Mouse (Mus musculus): ENCODE measurements at regions not wholly inside any gene's neighbourhood (a gene's known extent, or its start where the extent isn't known, plus 50 kb on each side); places are given as distances from the start of the nearest gene placed in this dataset.

GRCm38 (mm10) chr3:70384235-70384634 lies 376.8 kb downstream of the Otol1 start:
- DNase-seq (ENCODE audit: low read depth, low spot score): no peak

- DNase-seq (ENCODE audit: low read depth, low spot score): no peak
These were observed 378.5 kb downstream of the Otol1 start for GRCm38 (mm10) chr3:70385961-70386360.

- DNase-seq (ENCODE audit: low read depth, low spot score): no peak
These were observed 393.8 kb downstream of the Otol1 start for GRCm38 (mm10) chr3:70401187-70401586.

GRCm38 (mm10) chr3:70406571-70406970 lies 399.2 kb downstream of the Otol1 start:
- no peak for DNase-seq (ENCODE audit: low read depth, low spot score)

- no peak for DNase-seq (ENCODE audit: low read depth, low spot score)
These were observed 410.9 kb downstream of the Otol1 start for GRCm38 (mm10) chr3:70418273-70418672.

- no peak for DNase-seq (ENCODE audit: low read depth, low spot score)
These were observed 414.6 kb downstream of the Otol1 start for GRCm38 (mm10) chr3:70422016-70422415.

GRCm38 (mm10) chr3:70422669-70423068 lies 415.3 kb downstream of the Otol1 start:
- DNase-seq (ENCODE audit: low read depth, low spot score): no peak

GRCm38 (mm10) chr3:70436671-70437070 lies 429.3 kb downstream of the Otol1 start:
- no peak for DNase-seq (ENCODE audit: low read depth, low spot score)

GRCm38 (mm10) chr3:70457181-70457847 lies 449.9 kb downstream of the Otol1 start:
- DNase-seq (ENCODE audit: low read depth, low spot score): no peak

- no peak for DNase-seq (ENCODE audit: low read depth, low spot score)
These were observed 453.4 kb downstream of the Otol1 start for GRCm38 (mm10) chr3:70460811-70461210.

GRCm38 (mm10) chr3:70463221-70463620 lies 455.8 kb downstream of the Otol1 start:
- DNase-seq (ENCODE audit: low read depth, low spot score): no peak

GRCm38 (mm10) chr3:70482521-70482920 lies 475.1 kb downstream of the Otol1 start:
- DNase-seq (ENCODE audit: low read depth, low spot score): peak; percentile 23

- DNase-seq (ENCODE audit: low read depth, low spot score): no peak
These were observed 475.8 kb downstream of the Otol1 start for GRCm38 (mm10) chr3:70483066-70483743.

GRCm38 (mm10) chr3:70496431-70496830 lies 489.0 kb downstream of the Otol1 start:
- DNase-seq (ENCODE audit: low read depth, low spot score): no peak

- DNase-seq (ENCODE audit: low read depth, low spot score): no peak
These were observed 492.9 kb downstream of the Otol1 start for GRCm38 (mm10) chr3:70500245-70500858.

- no peak for DNase-seq (ENCODE audit: low read depth, low spot score)
These were observed 493.9 kb downstream of the Otol1 start for GRCm38 (mm10) chr3:70500991-70501961.

GRCm38 (mm10) chr3:70533593-70534321 lies 526.3 kb downstream of the Otol1 start:
- DNase-seq (ENCODE audit: low read depth, low spot score): no peak

- DNase-seq (ENCODE audit: low read depth, low spot score): no peak
These were observed 527.7 kb downstream of the Otol1 start for GRCm38 (mm10) chr3:70535084-70535483.

- DNase-seq (ENCODE audit: low read depth, low spot score): no peak
These were observed 536.5 kb downstream of the Otol1 start for GRCm38 (mm10) chr3:70543911-70544310.

GRCm38 (mm10) chr3:70557821-70558220 lies 550.4 kb downstream of the Otol1 start:
- no peak for DNase-seq (ENCODE audit: low read depth, low spot score)

Measured in retina, adult 2 months (tissue).